Mouse (Mus musculus) kidney, adult 18-20 months (tissue): ENCODE results near the gene Rbbp6.
A peak's percentile ranks its signal among the peaks of the same experiment; 100 is the strongest.

ENCODE experiments used
- DNase-seq: peaks from one replicate; pipeline ENCODE4 v3.0.0; 2021

Rbbp6 gene

DNA sequence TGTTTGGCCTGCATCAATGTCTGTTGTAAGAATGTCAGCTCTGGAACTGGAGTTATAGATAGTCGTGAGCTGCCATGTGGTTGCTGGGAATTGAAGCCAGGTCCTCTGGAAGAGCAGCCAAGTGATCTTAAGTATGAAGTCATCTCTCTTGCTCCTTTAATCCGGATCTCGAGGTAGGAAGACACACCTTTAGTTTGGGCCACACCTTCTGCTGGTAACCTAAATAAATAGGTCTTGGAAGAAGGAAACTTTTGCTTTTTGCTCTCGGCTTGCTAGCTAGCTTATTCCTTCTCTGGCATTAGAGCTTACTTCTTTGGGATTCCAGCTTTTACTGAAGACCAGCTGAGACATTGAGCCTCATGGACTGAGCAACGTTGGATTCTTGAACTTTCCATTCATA is at the start of gene Rbbp6:
Gene Rbbp6, plus strand, starts transcription at position 301 of the 400 bp plus-strand sequence.
- DNase-seq = no peak

DNA sequence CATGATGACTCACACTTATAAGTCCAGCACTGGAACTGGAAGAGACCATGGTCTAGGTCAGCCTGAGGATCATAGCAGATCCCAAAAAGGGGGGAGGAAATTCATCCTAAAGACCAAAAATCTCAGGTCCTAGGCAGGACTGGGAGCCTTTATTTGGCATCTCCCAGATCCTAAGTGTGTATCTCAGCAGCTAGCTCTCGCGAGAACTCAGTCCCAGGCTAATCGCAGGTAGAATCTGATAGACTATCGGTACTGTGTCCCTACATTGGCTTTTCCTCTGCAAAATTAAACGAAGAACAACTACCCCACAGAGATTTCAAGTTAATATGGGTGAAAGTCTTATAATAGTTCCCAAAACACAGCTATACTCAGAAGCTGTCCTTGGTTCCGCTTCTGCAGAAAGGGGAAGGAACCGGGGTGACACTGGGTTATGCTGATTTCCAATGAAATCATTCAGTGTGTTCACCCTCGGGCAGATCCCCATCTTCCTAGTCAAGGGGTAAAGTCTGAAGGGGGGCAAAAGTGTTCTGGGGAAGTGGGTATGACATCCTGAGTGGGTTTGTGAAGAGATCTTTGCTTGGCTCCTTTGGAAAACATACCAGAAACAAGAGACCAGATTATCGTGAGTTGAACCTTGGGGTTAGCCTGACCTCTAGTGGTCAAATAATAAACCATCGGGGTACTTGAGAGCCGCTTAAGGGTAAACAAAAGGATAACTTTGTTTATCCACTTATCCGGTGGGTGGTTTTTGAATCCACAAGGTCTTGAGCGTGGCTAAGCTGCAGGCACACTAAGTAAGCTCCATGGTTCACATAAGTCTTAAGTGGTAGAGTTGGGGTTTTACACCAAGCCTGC is 45.5 kb upstream of the Rbbp6 start:
- DNase-seq = peak; percentile 32

GRCm38 (mm10) chr7:122921537-122921936 is 43.9 kb upstream of the Rbbp6 start:
- peak; percentile 9 for DNase-seq

GRCm38 (mm10) chr7:122924256-122924655 is 41.2 kb upstream of the Rbbp6 start:
- DNase-seq = no peak

- DNase-seq = no peak
Observed at GRCm38 (mm10) chr7:122930494-122930893, 35.0 kb upstream of the Rbbp6 start.

DNA sequence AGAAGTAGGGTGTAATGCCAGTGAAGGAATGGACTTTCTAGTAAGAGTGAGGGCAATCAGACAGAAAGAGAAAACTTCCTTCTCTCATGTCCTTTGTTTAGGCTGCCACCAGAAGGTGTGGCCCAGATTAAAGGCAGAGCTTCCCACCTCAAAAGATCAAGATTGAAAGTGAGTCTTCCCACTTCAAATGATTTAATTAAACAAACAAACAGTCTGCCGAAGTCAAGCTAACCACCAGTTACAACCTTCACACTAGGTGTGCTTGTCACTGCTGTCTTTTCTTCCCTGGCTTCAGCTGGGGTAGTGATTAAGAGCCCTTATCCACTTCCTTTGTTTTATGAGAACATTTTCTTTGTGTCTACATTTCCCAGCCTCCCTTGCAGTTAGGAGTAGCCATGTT is 33.3 kb upstream of the Rbbp6 start:
- no peak for DNase-seq

- no peak for DNase-seq
Observed at GRCm38 (mm10) chr7:122936626-122937025, 28.9 kb upstream of the Rbbp6 start.

DNA sequence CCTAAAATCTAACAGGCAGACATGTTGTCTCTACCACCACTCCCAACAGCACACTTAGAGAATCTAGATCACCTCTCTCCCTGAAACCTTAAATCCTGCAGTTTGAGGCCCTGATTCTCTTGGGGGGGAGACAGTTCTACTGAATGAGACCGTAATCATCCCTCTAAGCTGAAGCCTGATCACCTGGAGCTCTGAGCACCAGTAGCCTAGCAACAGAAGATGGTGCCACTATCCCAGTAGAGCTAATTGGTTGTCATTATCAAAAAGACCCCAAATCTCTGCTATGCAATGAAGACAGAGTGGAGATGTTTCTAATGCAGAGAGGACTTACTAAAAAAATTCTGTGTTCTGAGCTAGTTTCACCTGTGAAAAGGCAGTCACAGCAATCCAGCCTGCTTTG is 27.3 kb upstream of the Rbbp6 start:
- DNase-seq = no peak

DNA sequence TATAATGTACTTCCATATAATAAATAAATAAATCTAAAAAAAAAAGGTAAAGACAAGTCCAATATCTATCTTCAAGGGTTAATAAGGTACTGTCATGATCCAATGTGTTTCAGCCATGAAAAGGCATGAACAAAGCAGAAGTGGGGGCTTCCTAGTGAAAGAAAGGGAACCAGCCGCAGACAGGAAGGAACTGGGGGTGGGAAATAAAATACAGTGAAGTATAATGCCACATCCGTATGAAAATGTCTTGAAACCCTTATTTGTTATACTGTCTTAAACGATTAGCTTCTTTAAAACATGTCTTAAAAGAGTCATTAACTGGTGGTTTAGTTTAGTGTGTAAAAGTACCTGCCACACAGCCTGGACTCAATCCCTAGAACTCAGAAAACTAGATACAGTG is 26.3 kb upstream of the Rbbp6 start:
- no peak for DNase-seq

DNA sequence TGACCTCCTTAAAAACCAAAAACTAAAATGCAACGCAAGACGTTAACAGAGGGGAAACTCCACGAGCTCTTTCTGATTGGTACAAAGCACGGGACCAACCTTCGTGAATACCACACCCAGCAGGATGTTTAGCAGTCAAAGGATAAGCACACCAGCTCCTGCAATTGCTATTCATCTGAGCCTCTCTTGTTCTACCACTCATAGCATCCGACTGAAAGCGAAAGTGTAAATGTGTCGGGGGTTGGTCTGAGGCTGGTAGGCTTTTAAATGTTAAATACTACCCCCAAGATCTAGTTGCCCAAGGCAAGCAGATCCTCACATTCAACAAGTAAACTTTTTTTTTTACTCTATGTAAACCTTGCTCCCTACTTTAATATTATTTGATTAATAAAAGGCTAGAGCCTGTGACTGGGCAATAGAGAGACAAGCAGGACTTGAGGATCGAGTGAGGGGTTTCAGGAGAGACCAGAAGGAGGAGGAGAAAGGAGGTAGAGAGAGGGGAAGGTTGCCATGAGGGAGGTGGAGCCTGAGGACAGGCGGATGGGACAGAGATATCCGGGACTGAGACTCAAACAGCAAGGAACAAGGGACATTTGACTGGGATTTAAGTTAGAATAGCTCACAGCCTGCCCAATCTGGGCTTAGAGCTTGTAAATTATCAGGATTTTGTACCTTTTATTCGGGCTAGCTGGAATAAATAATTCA is 25.0 kb upstream of the Rbbp6 start:
- no peak for DNase-seq

DNA sequence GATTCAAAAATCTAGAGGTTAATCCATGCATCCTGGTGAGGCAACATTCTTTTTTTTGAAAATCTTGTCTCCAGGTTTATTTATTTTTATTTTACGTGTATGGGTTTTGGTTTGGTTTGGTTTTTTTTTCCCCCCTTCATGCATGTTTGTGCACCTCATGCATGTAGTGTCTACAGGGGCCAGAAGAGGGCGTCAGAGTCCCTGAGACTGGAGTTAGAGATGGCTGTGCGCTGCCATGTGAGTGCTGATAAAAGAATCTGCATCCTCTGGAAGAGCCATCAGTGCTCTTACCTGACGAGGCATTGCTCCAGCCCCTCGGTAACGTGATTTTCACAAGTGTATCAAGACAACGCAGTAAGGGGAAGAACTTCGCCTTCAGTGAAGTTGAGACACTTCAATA is 23.4 kb upstream of the Rbbp6 start:
- no peak for DNase-seq

- peak; percentile 82 for DNase-seq
Observed at GRCm38 (mm10) chr7:122945149-122945548, 20.3 kb upstream of the Rbbp6 start.

DNA sequence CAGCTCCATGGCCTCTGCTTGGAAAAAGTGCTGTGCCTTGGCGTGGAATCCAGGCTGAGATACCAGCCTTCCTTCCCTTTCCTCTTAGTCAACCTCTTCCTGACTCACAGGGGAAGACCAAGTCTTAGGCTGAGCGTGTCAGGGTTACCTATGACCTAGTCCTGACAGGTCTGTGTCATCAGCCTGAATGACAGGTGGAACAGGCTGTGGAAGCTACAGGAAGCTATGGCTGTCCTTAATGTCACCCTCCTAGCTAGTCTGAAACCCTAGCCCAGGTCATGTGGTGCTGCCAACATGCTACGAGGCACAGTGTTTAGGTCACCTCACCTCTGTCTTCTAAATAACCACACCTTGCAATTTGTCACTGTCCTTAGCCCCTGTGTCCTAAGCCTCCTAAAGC is 16.2 kb upstream of the Rbbp6 start:
- DNase-seq = no peak

DNA sequence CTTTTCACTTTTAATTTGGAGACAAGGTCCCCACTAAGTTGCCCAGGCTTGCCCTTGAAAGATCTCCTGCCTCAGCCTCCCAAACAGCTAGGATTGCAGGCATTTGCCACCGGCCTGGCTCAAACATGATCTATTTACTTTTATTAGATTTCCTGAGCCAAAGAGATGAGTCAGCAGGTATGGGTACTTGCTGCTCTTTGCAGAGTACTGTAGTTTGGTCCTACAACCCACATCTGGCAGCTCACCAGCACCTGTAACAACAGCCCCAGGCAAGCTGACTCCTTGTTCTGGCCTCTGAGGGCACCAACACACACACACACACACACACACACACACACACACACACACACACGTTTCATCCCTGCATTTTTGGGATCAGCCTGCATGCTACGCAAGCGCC is 14.0 kb upstream of the Rbbp6 start:
- no peak for DNase-seq

GRCm38 (mm10) chr7:122952066-122952465 is 13.4 kb upstream of the Rbbp6 start:
- DNase-seq = no peak

DNA sequence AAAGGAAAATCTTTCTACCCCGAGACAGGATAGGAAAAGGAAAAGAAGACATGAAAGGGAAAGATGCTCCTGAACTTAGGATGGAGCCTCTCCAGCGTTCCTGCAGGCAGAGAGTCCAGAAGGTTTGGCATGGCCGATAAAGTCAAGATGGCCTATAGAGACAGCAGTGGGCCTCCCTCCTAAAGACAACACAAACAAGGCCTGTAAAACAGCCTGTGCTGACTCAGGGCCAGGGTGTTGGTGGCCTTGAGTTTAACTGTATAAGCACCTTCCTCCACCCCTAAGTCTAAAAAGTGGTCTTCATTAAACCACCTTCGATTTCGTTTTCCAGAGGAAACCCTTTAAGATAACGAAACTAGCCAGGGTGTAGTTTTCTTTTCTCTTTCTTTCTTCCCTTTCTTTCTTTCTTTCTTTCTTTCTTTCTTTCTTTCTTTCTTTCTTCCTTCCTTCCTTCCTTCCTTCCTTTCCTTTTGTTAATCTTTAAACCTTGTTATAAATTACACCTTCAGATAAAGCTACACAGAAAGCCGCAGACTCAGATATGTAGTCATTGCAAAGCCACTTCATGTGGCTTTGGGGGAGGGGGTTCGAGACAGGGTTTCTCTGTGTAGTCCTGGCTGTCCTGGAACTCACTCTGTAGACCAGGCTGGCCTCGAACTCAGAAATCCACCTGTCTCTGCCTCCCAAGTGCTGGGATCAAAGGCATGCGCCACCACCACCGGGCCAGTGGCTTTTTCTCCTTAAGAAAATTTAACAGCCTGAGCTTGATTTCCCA is 10.8 kb upstream of the Rbbp6 start:
- no peak for DNase-seq

- peak; percentile 16 for DNase-seq
Observed at GRCm38 (mm10) chr7:122955226-122955955, 10.1 kb upstream of the Rbbp6 start.

GRCm38 (mm10) chr7:122968751-122969150 is 3.3 kb downstream of the Rbbp6 start:
- DNase-seq = no peak

GRCm38 (mm10) chr7:122969231-122970032 is 3.9 kb downstream of the Rbbp6 start:
- DNase-seq = peak; percentile 92

GRCm38 (mm10) chr7:122970119-122970781 is 4.8 kb downstream of the Rbbp6 start:
- DNase-seq = peak; percentile 75

DNA sequence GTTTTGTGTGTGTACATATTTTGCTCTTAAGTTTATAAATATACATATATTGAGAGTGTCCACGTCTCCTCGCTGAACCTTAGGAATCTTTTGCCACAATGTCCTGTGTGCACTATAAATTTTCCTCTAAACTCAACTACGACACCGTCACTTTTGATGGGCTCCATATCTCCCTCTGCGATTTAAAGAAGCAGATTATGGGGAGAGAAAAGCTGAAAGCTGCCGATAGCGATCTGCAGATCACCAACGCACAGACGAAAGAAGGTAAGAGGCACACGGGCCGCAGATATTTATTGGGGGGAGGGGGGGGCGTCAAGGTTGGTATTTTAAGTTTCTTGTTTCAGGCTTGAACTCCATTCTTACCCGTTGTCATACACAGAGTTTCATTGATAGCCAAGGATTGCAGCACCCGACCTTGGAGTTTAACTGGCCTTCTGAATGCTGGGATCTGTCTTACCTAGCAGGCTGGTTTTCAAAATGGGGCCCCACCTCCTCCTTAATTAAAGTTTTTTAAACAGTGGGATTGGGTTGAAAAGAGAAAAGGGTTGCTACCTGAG is 5.5 kb downstream of the Rbbp6 start:
- DNase-seq = no peak
